Mouse (Mus musculus): ENCODE data around the gene Snn.

Snn gene

DNA sequence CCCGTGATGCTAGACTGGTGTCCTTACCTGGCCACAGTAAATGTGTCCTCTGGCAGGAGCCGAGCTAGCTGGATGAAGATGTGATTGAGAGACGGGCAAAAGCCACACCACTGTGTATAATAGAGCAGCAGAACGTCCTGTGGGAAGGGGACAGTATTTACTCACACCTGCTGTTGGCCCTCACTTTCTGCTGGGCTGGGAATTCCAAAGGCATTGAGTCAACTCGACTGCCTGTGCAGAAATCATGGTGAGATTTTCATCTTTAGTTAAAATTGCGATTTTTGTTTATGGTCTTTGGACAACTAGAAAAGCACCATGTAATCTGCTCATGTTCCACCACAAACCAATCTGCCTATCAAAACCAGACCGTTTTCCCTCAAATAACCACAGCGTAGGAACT, 23.4 kb downstream of the Snn start:
- DNase-seq (ENCODE audit: low spot score in 2 of 2), result no peak

DNA sequence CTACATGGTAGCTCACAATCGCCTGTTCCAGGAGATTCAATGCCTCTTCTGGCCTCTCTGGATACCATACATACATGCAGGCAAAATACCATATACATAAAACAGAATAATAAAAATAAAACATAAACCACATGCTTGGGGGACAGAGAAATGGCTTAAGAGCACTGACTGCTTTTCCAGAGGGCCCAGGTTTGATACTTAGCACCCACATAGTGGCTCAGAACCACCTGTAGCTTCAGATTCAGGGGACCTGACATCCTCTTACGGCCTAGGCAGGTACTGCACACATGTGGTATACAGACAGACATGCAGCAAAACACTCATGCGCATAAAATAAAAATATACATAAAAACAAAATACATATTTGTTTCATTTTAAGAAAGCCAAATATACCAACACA, 25.6 kb downstream of the Snn start:
- DNase-seq (ENCODE audit: low spot score in 2 of 2), result no peak

DNA sequence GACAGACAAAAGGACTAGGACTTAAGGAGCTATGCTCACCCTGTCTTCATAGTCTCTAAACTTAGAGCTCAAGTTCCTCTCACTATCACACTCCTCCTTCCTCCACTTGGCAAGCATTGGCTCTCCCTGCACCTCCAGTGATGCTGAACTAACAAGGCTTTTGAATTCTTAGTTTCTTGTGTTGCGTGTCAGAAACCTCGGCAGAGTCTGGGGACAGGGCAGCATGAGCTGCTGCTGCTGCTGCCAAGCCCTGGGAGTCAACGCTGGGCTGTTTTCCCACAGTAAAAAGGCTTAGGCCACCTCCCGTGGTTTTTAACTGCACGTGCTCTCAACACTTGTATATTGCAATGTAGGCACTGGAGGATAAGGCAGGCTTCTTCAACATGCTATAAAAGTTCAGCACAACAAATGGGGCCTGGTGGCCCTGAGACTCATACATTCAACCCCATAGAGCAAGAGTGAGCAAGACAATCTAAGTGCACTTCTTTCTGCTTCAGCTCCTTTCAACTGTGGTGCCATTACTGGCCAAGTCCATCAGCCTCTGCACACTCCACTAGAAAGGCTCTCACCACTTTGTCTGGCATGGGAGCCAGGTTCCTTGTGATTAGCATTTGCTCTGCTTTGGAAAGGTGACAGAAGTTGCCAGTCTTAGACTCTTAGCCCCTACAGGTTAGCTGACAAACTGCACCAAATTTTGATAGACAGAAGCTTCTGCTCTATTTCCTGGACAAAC, 26.3 kb downstream of the Snn start:
- no peak for DNase-seq (ENCODE audit: low spot score in 2 of 2)

DNA sequence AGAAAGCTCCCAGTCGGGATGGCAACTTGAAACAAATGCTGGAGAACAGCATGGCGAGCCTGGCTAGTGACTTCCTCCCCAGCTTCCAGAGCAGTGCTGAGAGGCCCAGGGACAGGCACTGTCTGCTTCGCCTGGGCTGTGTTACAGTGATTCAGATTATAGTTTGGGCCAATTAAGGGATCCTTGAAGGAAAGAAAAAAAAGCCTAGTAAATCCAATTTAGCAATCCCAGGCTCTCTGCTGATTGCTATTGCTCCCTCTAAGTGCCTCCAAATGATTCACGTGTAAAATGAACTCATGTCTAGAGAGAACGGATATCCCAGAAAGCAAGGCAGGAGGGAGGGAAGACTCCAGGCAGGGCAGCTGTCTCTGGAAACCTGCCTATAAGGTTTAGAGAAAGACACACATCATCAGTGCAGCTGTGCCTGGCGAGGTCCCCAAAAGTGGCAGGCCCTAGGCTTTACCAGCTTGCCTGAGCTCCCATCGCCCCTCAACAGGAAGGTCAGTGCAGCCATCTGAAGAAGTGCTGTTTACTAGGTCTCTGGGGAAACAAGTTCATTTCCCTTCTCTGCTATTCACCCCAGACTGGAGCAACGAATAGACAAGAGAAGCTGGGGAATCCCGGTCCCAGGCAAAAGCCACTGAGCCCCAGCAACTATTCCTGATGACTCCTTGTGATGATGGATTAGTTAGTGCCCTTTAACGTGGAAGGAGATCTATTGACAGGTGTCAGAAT, 30.3 kb downstream of the Snn start:
- DNase-seq (ENCODE audit: low spot score in 2 of 2), result no peak

DNA sequence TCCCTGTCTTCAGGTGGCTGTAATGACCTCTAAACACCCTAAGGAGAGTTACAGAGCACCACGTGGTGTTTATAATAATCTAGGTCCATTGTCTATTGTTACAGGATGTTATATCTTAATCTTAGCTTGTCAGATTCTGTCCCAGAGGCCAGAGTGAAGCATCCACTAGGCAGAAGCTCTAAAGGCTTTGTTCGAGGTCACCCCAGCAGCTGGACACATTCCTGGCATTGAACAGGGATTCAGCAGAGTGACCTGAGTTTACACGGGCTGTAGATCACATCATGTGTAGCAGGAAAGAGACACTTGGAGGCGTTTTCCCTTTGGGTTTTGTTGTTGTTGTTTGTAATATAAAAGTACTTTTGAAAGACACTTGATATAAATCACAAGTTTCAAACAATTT, 31.3 kb downstream of the Snn start:
- no peak for DNase-seq (ENCODE audit: low spot score in 2 of 2)

DNA sequence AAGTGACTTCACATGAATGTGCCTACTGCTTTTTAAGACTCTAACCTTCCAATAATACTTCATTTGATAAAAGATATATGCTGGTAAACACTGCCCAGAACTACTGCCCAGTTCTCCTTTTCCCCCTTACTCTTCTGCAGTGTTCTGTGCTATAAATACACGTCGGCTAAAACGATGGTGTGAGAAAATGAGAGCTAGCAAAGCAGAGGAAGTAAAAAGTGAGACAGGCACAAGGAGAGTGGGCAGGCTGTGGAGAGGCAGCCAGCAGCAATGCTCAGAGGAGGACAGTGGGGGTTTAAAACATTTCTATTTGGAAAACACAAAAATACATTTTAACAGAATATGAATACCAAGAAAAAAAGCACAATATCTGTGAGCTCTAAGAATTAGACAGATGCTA, 31.8 kb downstream of the Snn start:
- DNase-seq (ENCODE audit: low spot score in 2 of 2), result peak in 1 of 2 experiments; percentile 67

DNA sequence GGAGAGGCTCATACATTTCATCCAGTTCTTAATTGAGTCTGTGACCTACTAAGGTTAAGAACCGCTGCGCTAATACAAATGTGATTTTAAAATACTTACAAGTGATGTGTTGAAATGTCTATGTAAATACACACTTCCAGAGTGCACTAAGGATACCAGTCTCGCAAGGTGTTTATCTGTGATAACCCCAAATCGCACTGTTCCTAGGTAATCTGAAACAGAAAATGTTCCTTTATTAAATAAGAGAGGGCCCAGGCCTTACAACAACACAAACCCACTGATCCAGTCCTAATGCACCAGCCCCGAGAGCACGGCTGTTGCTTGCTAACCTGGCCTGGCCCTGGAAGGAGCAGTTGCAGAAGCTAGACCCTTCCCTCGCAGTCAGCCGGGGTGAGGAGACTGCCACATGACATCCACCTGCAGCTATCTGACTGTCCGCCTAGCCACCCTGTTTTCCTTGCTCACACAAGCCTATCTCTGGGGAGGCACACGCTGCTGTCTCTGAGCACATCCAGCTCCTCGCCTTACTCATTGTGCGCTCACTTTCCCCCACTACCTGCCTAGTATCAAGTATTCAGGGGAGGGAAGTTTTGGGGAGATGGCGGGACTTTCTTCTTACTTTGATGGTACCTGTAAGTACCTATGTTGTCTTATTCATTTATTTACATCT, 33.1 kb downstream of the Snn start:
- no peak for DNase-seq (ENCODE audit: low spot score in 2 of 2)

DNA sequence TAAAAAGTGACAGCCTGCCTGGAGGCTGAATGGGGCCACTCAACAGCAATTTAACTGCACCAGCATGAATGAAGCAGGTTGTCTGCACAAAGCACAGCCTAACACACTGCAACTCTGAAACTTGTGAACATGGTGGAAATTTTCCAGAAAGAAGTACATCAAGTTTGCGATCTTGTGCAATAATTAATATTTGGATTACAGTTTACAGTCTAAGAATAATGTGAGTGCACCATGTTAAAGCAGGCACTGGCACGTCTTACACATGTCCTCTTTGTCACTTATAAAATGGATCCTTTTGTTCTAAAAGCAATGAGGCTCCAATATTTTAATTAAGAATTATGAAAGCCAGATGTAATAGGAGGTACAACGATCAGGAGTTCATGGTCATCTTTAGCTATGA, 36.6 kb downstream of the Snn start:
- no peak for DNase-seq (ENCODE audit: low spot score in 2 of 2)

DNA sequence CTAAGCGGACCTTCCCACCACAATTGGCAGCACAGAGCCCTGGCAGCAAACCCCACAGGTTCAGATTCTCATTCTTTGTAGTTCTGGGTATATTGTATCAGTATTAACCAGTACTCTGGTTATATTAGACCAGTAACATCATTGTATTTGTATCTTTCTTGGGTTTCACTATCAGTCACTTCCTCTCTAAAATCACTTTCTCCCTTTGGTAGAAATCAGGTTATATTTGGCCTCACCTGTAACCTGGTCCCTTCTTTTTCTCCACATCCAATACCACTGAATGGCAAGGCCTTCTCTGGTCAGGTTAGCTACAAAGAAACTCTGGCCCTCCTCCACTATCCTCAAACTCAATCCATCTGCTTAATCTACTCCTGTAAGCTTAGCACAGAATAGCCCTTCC, 44.2 kb downstream of the Snn start:
- DNase-seq (ENCODE audit: low spot score in 2 of 2), result no peak

DNA sequence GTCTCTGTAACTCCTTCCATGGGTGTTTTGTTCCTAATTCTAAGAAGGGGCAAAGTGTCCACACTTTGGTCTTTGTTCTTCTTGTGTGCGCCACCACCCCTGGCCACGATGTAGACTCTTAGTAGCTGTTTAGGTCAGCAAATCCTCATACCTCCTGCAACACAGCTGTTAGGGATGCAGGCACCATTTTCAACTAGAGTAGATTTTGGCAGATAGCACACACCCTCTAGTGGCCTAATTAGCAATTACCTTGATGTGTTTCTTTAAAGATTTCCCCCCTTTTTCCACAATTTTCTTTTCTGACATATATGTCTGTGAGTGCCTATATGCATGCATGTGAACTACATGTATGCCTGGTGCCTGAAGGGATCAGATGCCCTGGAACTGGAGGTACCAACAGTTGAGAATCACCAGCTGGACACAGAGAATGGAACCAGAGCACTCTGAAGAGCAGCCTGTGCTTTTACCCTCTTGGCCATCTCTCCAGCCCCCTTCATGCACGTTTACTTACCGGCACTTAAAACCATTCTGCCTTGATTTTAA, 48.5 kb downstream of the Snn start:
- DNase-seq (ENCODE audit: low spot score in 2 of 2), result peak in 1 of 2 experiments; percentile 21

DNA sequence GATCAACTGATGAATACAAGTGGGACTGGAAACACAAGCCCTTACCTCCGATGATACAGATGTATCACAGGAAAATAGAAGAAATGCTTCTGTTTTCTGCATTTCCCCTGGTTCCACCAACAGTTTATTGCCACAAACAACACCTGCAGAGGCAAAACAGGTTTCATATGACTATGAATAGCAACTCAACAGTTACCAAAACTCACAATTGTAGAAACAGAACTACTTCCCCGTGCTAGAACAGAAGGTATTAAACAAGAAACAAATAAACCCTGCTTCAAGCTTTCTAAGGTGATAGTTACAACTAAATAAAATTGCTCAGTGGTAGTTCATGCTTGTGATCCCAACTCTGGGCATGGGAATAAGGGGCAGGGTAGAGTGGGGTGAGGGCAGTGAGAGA, 61.9 kb downstream of the Snn start:
- DNase-seq (ENCODE audit: low spot score in 2 of 2), result no peak

DNA sequence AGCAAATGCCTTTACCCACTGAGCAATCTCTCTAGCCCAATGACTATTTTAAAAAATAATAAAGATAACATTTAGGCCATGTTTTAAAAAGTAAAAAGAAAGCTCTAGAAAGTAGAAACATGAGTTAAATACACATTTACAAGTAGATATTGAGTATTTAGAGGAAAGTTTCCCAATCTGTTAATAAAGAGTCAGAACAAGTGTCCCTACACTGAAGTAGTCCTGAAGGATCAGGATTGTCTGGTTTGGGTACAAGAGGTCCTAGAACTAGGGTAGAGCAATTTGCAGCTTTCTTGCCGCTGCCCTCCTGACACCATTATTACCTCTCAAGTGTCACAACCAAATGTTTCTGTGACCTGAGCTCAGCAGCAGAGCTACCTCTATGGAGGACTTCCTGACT, 63.4 kb downstream of the Snn start:
- DNase-seq (ENCODE audit: low spot score in 2 of 2), result no peak
